Mouse (Mus musculus) brain, embryonic 14.5 days (tissue): ENCODE results near the gene Art2b.
"Not testable (repeated sequence)": the region's sequence is repeated elsewhere in the genome, so short reads cannot be mapped to it uniquely, and the experiment has no call there.

Experiments used
- CTCF ChIP-seq: fragments of 200-500 bp; IDR thresholded peaks from 2 replicates; pipeline ENCODE4 v1.5.1; 2012; ENCODE audit warnings: inconsistent platforms, mild to moderate bottlenecking, moderate library complexity, borderline replicate concordance; ENCODE audit not compliant: insufficient read depth, insufficient read length; ENCODE audit errors: extremely low read depth
- POLR2A ChIP-seq: fragments of 200-500 bp; IDR thresholded peaks from 2 replicates; pipeline ENCODE4 v1.6.1; 2012; ENCODE audit warnings: mild to moderate bottlenecking, inconsistent platforms, borderline replicate concordance; ENCODE audit not compliant: poor library complexity, insufficient read depth, insufficient read length, severe bottlenecking; ENCODE audit errors: extremely low read depth

DNA sequence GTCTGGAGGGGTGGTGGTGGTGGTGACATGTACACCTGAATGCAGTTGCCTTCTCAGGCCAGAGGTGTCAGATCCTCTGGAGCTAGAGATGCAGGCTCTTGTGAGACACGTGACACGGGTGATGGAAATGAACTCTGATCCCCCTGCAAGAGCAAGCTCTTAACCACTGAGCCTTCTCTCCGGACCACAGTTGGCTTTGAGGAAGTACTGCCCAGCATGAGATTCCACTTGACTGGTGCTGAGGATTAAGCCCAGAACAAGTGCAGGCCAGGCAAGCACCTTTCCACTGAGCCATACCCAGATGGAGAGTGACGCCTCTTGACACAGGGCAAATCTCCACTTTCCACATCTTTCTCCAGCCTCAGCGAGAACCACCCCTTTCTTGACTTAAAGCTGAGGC is 26.0 kb downstream of the Art2b start:
- not testable (repeated sequence) for TF ChIP-seq CTCF, POLR2A
